Mouse (Mus musculus) bone marrow macrophage, adult 2 months (primary cell): ENCODE measurements at regions not wholly inside any gene's neighbourhood (a gene's known extent, or its start where the extent isn't known, plus 50 kb on each side); places are given as distances from the start of the nearest gene placed in this dataset.

Source experiments
- H3K27ac ChIP-seq: 2 replicates; pipeline ENCODE4 v1.5.1; 2012; ENCODE audit warnings: low read depth, low read length; ENCODE audit not compliant: insufficient read depth
- H3K4me1 ChIP-seq: 2 replicates; pipeline ENCODE4 v1.6.1; 2012; ENCODE audit warnings: low read length; ENCODE audit not compliant: control insufficient read depth, insufficient read depth
- H3K4me3 ChIP-seq: 2 replicates; pipeline ENCODE4 v1.5.1; 2012; ENCODE audit warnings: mild to moderate bottlenecking, low read length, moderate library complexity; ENCODE audit not compliant: insufficient read depth
- CTCF ChIP-seq: IDR thresholded peaks from 2 replicates; pipeline ENCODE4 v1.5.1; 2012; ENCODE audit warnings: low read depth, mild to moderate bottlenecking, low read length, moderate library complexity
- POLR2A ChIP-seq: IDR thresholded peaks from 2 replicates; pipeline ENCODE4 v1.6.1; 2012; ENCODE audit warnings: mild to moderate bottlenecking, low read depth, low read length, borderline replicate concordance

- no peaks in the 10 kb centered on the region for H3K4me1 ChIP-seq
- TF ChIP-seq CTCF (no peak), POLR2A (no peak)
Measured at GRCm38 (mm10) chr15:87369836-87370235, 174.3 kb upstream of the Fam19a5 start.

GRCm38 (mm10) chr15:87370761-87371160 lies 173.3 kb upstream of the Fam19a5 start:
- TF ChIP-seq POLR2A (no peak), CTCF (no peak)
- Histone ChIP-seq H3K4me3 (no peak overlapping the region), H3K27ac (no peak overlapping the region), H3K4me1 (no peaks in the 10 kb centered on the region)

More at GRCm38 (mm10) chr15:87369836-87370235, 174.3 kb upstream of the Fam19a5 start:
- no peak overlapping the region for H3K27ac ChIP-seq
- no peak overlapping the region for H3K4me3 ChIP-seq

- Histone ChIP-seq H3K27ac (no peak overlapping the region), H3K4me3 (no peak overlapping the region), H3K4me1 (no peaks in the 10 kb centered on the region)
- no peak for TF ChIP-seq CTCF
- no peak for TF ChIP-seq POLR2A
Measured at GRCm38 (mm10) chr15:87374670-87375069, 169.4 kb upstream of the Fam19a5 start.

GRCm38 (mm10) chr15:87375596-87376194 lies 168.4 kb upstream of the Fam19a5 start:
- no peak overlapping the region for H3K4me3 ChIP-seq
- TF ChIP-seq CTCF: no peak
- TF ChIP-seq POLR2A: no peak

GRCm38 (mm10) chr15:87383551-87384265 lies 160.4 kb upstream of the Fam19a5 start:
- TF ChIP-seq CTCF (no peak), POLR2A (no peak)

More at GRCm38 (mm10) chr15:87375596-87376194, 168.4 kb upstream of the Fam19a5 start:
- no peaks in the 10 kb centered on the region for H3K4me1 ChIP-seq
- no peak overlapping the region for H3K27ac ChIP-seq

GRCm38 (mm10) chr15:87384279-87385066 lies 159.6 kb upstream of the Fam19a5 start:
- no peaks in the 10 kb centered on the region for H3K4me1 ChIP-seq
- TF ChIP-seq CTCF (no peak), POLR2A (no peak)

More at GRCm38 (mm10) chr15:87383551-87384265, 160.4 kb upstream of the Fam19a5 start:
- Histone ChIP-seq H3K27ac (no peak overlapping the region), H3K4me3 (no peak overlapping the region), H3K4me1 (no peaks in the 10 kb centered on the region)

GRCm38 (mm10) chr15:87386513-87386983 lies 157.6 kb upstream of the Fam19a5 start:
- H3K27ac ChIP-seq: no peak overlapping the region

More at GRCm38 (mm10) chr15:87384279-87385066, 159.6 kb upstream of the Fam19a5 start:
- Histone ChIP-seq H3K27ac (no peak overlapping the region), H3K4me3 (no peak overlapping the region)

GRCm38 (mm10) chr15:87391395-87391794 lies 152.7 kb upstream of the Fam19a5 start:
- no peak overlapping the region for H3K4me3 ChIP-seq
- no peaks in the 10 kb centered on the region for H3K4me1 ChIP-seq
- no peak overlapping the region for H3K27ac ChIP-seq
- TF ChIP-seq CTCF (no peak), POLR2A (no peak)

More at GRCm38 (mm10) chr15:87386513-87386983, 157.6 kb upstream of the Fam19a5 start:
- TF ChIP-seq CTCF (no peak), POLR2A (no peak)
- H3K4me3 ChIP-seq: no peak overlapping the region
- no peaks in the 10 kb centered on the region for H3K4me1 ChIP-seq

GRCm38 (mm10) chr15:87398396-87398795 lies 145.7 kb upstream of the Fam19a5 start:
- TF ChIP-seq CTCF: no peak
- TF ChIP-seq POLR2A: no peak
- no peak overlapping the region for H3K27ac ChIP-seq
- no peak overlapping the region for H3K4me3 ChIP-seq
- H3K4me1 ChIP-seq: no peaks in the 10 kb centered on the region
